Mouse (Mus musculus): Measurements from ENCODE around the gene Prdm16. TPM values are rescaled to one million over a fixed set of nuclear protein-coding genes. Genes with fewer than 3 reads are reported as not detected.

Prdm16 gene
- polyA plus RNA-seq, 1 experiment from 2014 or later, result 23.5 TPM

- Histone ChIP-seq H3K27me3 (ENCODE audit: insufficient read depth, poor library complexity, severe bottlenecking) (peaks cover 39% of the 10 kb centered on the region), H3K4me3 (no peak overlapping the region), H3K36me3 (no peaks in the 10 kb centered on the region), H3K4me1 (replicated peaks) (peaks cover 33% of the 10 kb centered on the region), H3K27ac (no peak overlapping the region), H3K9me3 (no peaks in the 10 kb centered on the region)
- no peak for DNase-seq (ENCODE audit: low spot score)
Measured at GRCm38 (mm10) chr4:154660025-154660424, 23.4 kb upstream of the Prdm16 start.

DNA sequence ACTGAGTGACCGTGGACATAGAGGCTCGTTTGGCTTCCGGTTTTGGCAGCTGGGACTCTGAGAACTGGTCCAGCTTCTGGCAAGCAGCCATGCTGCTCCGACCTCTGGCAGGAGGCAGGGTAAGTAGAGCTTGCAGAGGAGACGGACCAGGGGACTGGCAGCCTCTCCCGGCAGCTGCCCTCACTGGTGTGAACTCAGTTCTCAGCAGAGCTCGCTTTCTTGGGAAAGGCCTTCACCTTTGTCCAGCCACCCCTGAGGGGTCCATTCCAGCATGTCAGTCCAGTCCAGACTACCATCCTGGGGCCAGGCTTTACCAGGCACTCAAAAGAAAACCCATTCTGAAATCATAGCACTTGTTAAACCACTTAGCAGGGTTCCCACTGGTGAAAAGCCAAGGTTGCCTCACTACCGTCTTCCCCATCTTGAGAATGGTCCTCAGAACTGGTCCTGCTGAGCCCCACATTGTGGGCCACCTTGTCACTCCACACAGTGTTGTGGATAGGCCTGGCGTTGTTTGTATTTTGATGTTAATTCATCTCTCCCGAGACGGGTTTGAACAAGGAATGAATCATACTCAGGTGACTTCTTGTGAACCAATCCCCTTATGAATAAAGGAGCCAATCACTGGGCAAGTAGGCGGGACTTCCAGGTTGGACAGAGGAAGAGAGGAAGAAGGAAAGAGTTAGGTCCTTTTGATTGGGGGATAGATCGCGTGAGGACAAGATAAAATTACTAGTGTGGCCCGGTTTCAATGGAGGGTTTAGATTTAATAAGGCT, 18.6 kb upstream of the Prdm16 start:
- no peak for DNase-seq (ENCODE audit: low spot score)
- H3K27ac ChIP-seq, result no peak overlapping the region
- H3K4me1 ChIP-seq (replicated peaks), result peaks cover 23% of the 10 kb centered on the region
- 79% methylated on average over 15 of the region's 15 CpGs for WGBS
- H3K27me3 ChIP-seq (ENCODE audit: insufficient read depth, poor library complexity, severe bottlenecking), result peaks cover 39% of the 10 kb centered on the region
- H3K36me3 ChIP-seq, result no peaks in the 10 kb centered on the region
- no peaks in the 10 kb centered on the region for H3K9me3 ChIP-seq
- no peak overlapping the region for H3K4me3 ChIP-seq

GRCm38 (mm10) chr4:154652494-154652893, 15.8 kb upstream of the Prdm16 start:
- H3K27me3 ChIP-seq (ENCODE audit: insufficient read depth, poor library complexity, severe bottlenecking), result peaks cover 61% of the 10 kb centered on the region
- no peaks in the 10 kb centered on the region for H3K9me3 ChIP-seq
- peak; percentile 45 for DNase-seq (ENCODE audit: low spot score)
- H3K4me1 ChIP-seq (replicated peaks), result peaks cover 20% of the 10 kb centered on the region
- no peak overlapping the region for H3K4me3 ChIP-seq
- no peaks in the 10 kb centered on the region for H3K36me3 ChIP-seq
- no peak overlapping the region for H3K27ac ChIP-seq
- 16% methylated on average over 5 of the region's 5 CpGs for WGBS

DNA sequence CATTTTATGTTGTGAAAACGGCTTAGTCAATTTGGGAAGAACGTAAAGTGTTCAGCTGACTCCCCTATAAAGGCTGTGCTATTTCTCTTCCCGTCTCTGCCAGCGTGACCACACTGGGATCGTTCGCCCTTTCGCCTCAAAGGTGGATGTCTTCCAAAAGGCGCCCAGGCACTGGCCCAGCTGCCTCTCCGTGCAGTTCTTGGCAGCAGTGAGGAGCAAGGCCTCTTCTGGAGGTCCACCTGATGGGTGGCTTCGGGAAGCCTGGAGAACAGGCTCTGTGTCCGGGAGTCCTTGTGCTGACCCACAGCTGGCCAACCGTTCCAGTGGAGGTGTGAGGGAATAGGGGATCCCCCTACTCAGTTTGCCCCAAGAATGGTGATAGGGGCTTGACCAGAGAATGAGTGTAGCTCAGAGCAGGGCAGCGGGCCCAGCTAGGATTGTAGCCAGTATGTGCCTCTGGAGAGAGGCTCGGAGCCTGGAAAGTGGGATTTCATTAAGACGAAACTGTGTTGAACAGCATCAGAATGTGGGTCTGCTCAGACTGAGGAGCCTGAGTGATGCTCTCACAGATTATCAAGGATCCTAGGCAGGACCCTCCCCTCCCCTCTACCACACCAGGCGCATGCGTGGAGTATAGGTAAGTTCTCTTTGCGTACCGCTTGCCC, 12.5 kb upstream of the Prdm16 start:
- Histone ChIP-seq H3K27me3 (ENCODE audit: insufficient read depth, poor library complexity, severe bottlenecking) (peaks cover 80% of the 10 kb centered on the region), H3K36me3 (no peaks in the 10 kb centered on the region), H3K4me1 (replicated peaks) (peaks cover 11% of the 10 kb centered on the region), H3K9me3 (peaks cover 9% of the 10 kb centered on the region), H3K4me3 (no peak overlapping the region), H3K27ac (no peak overlapping the region; the same call in 1 of the 2 replicates)
- no peak for DNase-seq (ENCODE audit: low spot score)
- 85% methylated on average over 19 of the region's 19 CpGs for WGBS

- Histone ChIP-seq H3K4me1 (replicated peaks) (peaks cover 58% of the 10 kb centered on the region), H3K36me3 (no peaks in the 10 kb centered on the region), H3K4me3 (no peak overlapping the region), H3K27ac (no peak overlapping the region), H3K27me3 (ENCODE audit: insufficient read depth, poor library complexity, severe bottlenecking) (peaks cover 100% of the 10 kb centered on the region), H3K9me3 (peaks cover 9% of the 10 kb centered on the region)
- peak; percentile 37 for DNase-seq (ENCODE audit: low spot score)
- WGBS, result under 1% methylated on average over 6 of the region's 6 CpGs
Measured at GRCm38 (mm10) chr4:154642496-154642895, 5.8 kb upstream of the Prdm16 start.

- Histone ChIP-seq H3K4me3 (no peak overlapping the region), H3K9me3 (peaks cover 2% of the 10 kb centered on the region; the same call in 1 of the 2 replicates), H3K36me3 (no peaks in the 10 kb centered on the region), H3K27me3 (ENCODE audit: insufficient read depth, poor library complexity, severe bottlenecking) (peaks cover 100% of the 10 kb centered on the region), H3K27ac (peak overlapping the region; percentile 3; the same call in 1 of the 2 replicates), H3K4me1 (replicated peaks) (peaks cover 68% of the 10 kb centered on the region)
- WGBS, result under 1% methylated on average over 32 of the region's 32 CpGs
- peak; percentile 59 for DNase-seq (ENCODE audit: low spot score)
Measured at GRCm38 (mm10) chr4:154641296-154642110, 4.8 kb upstream of the Prdm16 start.

DNA sequence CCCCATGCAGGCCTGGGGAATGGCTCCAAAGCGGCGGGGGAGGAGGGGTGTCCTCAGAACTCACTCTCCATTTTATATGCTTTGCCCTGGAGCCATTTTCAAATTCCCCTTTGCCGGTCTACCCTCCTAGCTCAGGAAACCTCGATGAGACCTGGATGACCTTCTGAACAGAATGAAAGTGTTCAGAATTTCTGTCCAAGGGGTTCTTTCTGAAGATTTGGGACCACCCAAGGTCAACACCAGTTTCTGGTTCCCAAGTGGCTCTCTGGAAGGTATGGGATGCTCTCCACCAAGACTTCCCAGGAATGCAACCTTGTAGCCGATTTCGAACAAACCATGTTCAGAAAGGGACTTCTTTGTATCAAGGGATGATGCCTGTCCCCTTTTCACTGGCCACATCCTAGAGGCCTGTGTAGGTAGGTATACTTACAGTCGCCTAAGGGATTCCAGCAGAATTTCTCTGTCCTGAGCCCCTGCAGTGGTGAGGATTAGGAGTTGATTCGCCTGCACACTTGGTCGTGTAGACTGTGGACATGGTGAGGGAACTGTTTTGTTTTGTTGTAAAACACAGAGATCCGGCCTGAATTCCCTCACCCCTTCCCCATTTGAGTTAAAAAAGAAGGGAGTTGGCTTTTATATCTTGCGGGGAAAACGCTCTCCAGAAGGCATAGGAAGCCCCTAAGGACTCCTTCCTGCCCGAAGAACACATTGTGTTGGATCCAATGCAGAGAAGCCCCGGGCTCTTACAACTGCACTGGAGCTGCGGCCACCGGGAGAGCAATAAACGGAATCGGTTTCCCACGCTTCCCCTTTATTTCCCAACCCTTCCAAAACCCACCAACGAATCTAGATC, 4.0 kb upstream of the Prdm16 start:
- DNase-seq (ENCODE audit: low spot score), result peak; percentile 45
- peaks cover 99% of the 10 kb centered on the region for H3K27me3 ChIP-seq (ENCODE audit: insufficient read depth, poor library complexity, severe bottlenecking)
- H3K36me3 ChIP-seq, result no peaks in the 10 kb centered on the region
- WGBS, result 1% methylated on average over 20 of the region's 20 CpGs
- H3K9me3 ChIP-seq, result no peaks in the 10 kb centered on the region
- H3K4me1 ChIP-seq (replicated peaks), result peaks cover 75% of the 10 kb centered on the region
- no peak overlapping the region; the same call in 1 of the 2 replicates for H3K4me3 ChIP-seq
- peak overlapping the region; percentile 3; the same call in 1 of the 2 replicates for H3K27ac ChIP-seq

DNA sequence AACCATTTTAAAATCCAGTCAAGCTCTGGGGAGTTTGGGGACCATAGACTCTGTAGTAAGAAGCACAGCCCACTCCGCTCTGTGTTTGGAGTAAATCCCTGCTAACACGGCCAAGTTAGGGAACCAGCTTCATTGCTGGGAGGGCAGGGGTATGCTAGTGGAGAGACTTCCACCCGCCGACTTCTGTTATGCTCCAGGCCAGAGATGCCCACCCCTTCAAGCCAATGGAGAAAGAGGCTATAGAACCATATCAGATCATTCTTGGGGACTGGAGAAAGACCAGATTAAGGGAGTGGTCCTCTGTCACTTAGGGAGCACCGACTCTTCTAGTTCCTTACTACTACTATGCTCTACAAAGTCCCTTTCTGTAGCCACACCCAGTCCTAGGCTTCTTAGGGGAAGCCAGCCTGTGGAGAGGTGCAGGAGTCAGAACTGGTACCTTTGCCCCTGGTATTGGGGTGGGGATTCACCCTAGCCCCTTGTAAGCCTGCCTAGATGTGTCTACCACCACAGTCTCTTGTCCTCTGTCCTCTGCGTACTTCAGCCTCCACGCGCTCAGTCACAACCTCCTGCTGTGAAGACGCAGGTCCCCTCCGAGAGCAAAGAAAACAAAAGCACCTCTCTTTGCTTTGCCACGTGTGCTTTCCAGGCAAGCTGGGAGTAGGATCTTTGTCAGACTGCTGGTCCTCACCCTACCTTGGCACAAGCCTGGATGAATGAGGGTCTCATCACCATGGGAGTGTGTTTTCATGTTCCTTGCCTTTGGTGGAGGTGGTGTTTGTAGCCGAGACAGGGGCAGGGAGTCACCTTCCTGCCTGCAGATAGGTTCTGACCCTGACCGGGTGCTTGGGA, 3.1 kb upstream of the Prdm16 start:
- 0 out of 2 replicates have a peak overlapping the region, but pooled peaks have one; percentile 0 for H3K27ac ChIP-seq
- no peak for DNase-seq (ENCODE audit: low spot score)
- H3K4me3 ChIP-seq, result peak overlapping the region; percentile 75; the same call in 1 of the 2 replicates

GRCm38 (mm10) chr4:154639126-154639525, 2.5 kb upstream of the Prdm16 start:
- peak overlapping the region; percentile 54; the same call in 1 of the 2 replicates for H3K27ac ChIP-seq
- H3K9me3 ChIP-seq, result no peaks in the 10 kb centered on the region
- peaks cover 99% of the 10 kb centered on the region for H3K27me3 ChIP-seq (ENCODE audit: insufficient read depth, poor library complexity, severe bottlenecking)
- 1% methylated on average over 7 of the region's 7 CpGs for WGBS
- peak; percentile 70 for DNase-seq (ENCODE audit: low spot score)
- no peaks in the 10 kb centered on the region for H3K36me3 ChIP-seq
- H3K4me3 ChIP-seq, result peak overlapping the region; percentile 75; the same call in 1 of the 2 replicates
- H3K4me1 ChIP-seq (replicated peaks), result peaks cover 91% of the 10 kb centered on the region

More for the DNA sequence above, 3.1 kb upstream of the Prdm16 start:
- 3% methylated on average over 13 of the region's 13 CpGs for WGBS
- Histone ChIP-seq H3K27me3 (ENCODE audit: insufficient read depth, poor library complexity, severe bottlenecking) (peaks cover 99% of the 10 kb centered on the region), H3K36me3 (no peaks in the 10 kb centered on the region), H3K9me3 (no peaks in the 10 kb centered on the region), H3K4me1 (replicated peaks) (peaks cover 84% of the 10 kb centered on the region)

DNA sequence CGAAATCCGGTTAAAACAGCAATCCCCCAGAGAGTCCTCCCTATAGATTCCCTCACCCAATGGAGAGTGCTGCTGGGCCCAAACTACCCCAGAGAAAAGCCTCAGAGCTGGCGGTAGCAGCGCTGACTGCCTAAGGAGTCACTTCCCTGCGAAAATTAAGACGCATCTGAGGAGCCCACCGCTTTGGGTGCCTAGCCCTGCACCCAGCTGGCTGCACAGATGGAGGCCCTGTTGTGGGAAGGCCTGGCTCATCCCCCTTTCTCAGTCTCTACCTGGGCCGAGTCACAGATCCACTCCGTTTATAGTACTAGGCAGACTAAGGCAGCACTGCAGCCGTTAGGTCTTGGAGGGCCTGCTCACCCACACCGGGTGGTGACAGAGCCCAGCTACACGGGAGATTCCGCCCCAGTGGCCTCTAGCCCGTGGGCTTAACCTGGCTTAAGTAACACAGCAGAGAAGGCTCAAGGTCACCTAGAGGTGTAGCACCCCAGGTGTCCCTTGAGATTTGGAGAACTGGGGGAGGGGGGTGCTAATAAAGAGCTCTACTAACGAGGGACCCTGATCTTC, 1.7 kb upstream of the Prdm16 start:
- Histone ChIP-seq H3K4me1 (replicated peaks) (peaks cover 94% of the 10 kb centered on the region), H3K27me3 (ENCODE audit: insufficient read depth, poor library complexity, severe bottlenecking) (peaks cover 99% of the 10 kb centered on the region), H3K4me3 (peak overlapping the region; percentile 75), H3K27ac (peak overlapping the region; percentile 94), H3K36me3 (no peaks in the 10 kb centered on the region), H3K9me3 (no peaks in the 10 kb centered on the region)
- WGBS, result 2% methylated on average over 15 of the region's 15 CpGs
- DNase-seq (ENCODE audit: low spot score), result peak; percentile 41

All from hindbrain, embryonic 10.5 days (tissue).